Mouse (Mus musculus) neural tube, embryonic 14.5 days (tissue): ENCODE results near the gene Slc3a1. TPM values are rescaled to one million over a fixed set of nuclear protein-coding genes. Genes with fewer than 3 reads are reported as not detected.

Source experiments
- ATAC-seq: fragments of 200-750 bp; cut with Nextera tagmentation; 2 replicates; pipeline ENCODE4 v1.8.0; 2017; ENCODE audit warnings: low read depth, mild to moderate bottlenecking, moderate TSS enrichment, moderate library complexity
- H3K27ac ChIP-seq: fragments of 300-500 bp; sonication (generic); 2 replicates; pipeline ENCODE4 v1.5.1; 2014; ENCODE audit warnings: low read depth, mild to moderate bottlenecking, control low read depth, low read length, moderate library complexity, mixed read lengths
- H3K27me3 ChIP-seq: fragments of 300-500 bp; sonication (generic); 2 replicates; pipeline ENCODE4 v1.6.1; 2014; ENCODE audit warnings: low read length; ENCODE audit not compliant: control insufficient read depth, insufficient read depth
- H3K36me3 ChIP-seq: fragments of 300-500 bp; sonication (generic); 2 replicates; pipeline ENCODE4 v1.6.1; 2014; ENCODE audit warnings: low read length, mixed read lengths; ENCODE audit not compliant: control insufficient read depth, insufficient read depth
- H3K4me1 ChIP-seq: fragments of 300-500 bp; sonication (generic); 2 replicates; pipeline ENCODE4 v1.6.1; 2014; ENCODE audit warnings: low read length; ENCODE audit not compliant: control insufficient read depth, insufficient read depth
- H3K4me2 ChIP-seq: fragments of 300-500 bp; sonication (generic); 2 replicates; pipeline ENCODE4 v1.6.1; 2014; ENCODE audit warnings: mild to moderate bottlenecking, low read depth, low read length, control low read depth
- H3K4me3 ChIP-seq: fragments of 300-500 bp; sonication (generic); 2 replicates; pipeline ENCODE4 v1.5.1; 2014; ENCODE audit warnings: low read depth, low read length, control low read depth, mixed read lengths
- H3K9ac ChIP-seq: fragments of 300-500 bp; sonication (generic); replicated peaks from 2 replicates; pipeline ENCODE4 v1.6.1; 2014; ENCODE audit warnings: low read depth, mild to moderate bottlenecking, control low read depth, low read length, mixed read lengths
- H3K9me3 ChIP-seq: fragments of 300-500 bp; sonication (generic); 2 replicates; pipeline ENCODE4 v1.6.1; 2016; ENCODE audit warnings: low read length; ENCODE audit not compliant: control insufficient read depth
- WGBS: fragments of 180-500 bp; shearing (Covaris S2); extraction: QIAGEN DNeasy Blood & Tissue Kit; methylation state at CpG from one replicate; pipeline ENCODE4 v1.1.7; 2014; 5-methylcytosine and 5-hydroxymethylcytosine counted together
- polyA plus RNA-seq: library from polyadenylated mRNA; unstranded; fragments of >200 nt; fragmentation: Nextera tagmentation; extraction: Ambion mirVana; gene quantifications from 2 replicates; pipeline ENCODE4 v1.2.1, GENCODE M21; 2014

Gene Slc3a1
- polyA plus RNA-seq, 1 experiment from 2014 or later = 0.27 TPM

GRCm38 (mm10) chr17:85101751-85102150 lies 73.6 kb downstream of the Slc3a1 start:
- WGBS = 34% methylated on average over 7 of the region's 7 CpGs
- Histone ChIP-seq H3K4me3 (no peak overlapping the region), H3K4me2 (no peak overlapping the region), H3K4me1 (no peaks in the 10 kb centered on the region), H3K27me3 (no peaks in the 10 kb centered on the region), H3K9ac (no peak overlapping the region), H3K9me3 (no peaks in the 10 kb centered on the region), H3K27ac (no peak overlapping the region), H3K36me3 (0 out of 2 replicates have a peak, but pooled peaks cover 3% of the 10 kb centered on the region)
- ATAC-seq = no peak

DNA sequence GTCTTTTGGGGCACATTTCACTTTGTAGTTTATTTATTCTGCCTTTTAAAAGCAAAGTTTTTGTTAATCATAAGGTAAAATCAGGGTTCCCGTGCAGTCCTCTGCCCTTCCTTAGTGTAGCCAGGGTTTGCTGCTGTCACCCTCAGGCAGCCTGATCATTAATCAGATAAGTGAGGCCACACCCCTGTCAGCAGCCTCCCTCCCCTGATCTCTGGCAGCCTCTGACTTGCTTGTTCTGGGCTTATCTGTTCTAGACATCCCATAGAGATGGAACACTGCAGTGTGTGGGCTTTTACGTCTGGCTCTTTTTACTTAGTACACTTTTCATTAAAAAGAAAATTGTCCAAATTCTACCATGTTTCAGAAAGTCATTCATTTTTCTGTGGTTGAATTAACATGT lies 75.1 kb downstream of the Slc3a1 start:
- Histone ChIP-seq H3K36me3 (no peaks in the 10 kb centered on the region), H3K9ac (no peak overlapping the region), H3K9me3 (no peaks in the 10 kb centered on the region), H3K4me3 (no peak overlapping the region), H3K27ac (no peak overlapping the region), H3K4me2 (no peak overlapping the region), H3K27me3 (no peaks in the 10 kb centered on the region), H3K4me1 (no peaks in the 10 kb centered on the region)
- WGBS = 43% methylated on average over 2 of the region's 2 CpGs
- ATAC-seq = no peak

DNA sequence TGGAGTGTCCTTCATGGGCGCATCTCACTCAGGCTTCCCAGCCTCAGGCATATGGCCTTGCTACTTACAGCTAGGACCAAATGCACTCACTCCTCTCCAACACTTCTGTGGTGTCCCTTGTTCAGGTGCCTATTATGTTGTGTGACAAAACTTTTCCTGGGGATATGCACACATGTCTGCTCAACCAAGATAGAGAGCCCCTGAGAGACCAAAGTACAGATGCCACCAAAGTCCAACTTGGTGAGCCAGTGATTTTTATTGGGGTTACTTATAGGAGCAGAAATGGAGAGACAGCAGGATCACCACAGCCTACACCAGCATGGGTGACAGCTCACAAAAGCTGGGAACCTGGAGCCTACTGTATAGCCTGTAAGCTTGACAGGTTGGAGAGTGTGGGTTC lies 82.5 kb downstream of the Slc3a1 start:
- no peaks in the 10 kb centered on the region for H3K4me1 ChIP-seq
- no peak for ATAC-seq
- H3K27me3 ChIP-seq = no peaks in the 10 kb centered on the region
- H3K4me3 ChIP-seq = no peak overlapping the region
- H3K4me2 ChIP-seq = no peak overlapping the region
- H3K9me3 ChIP-seq = no peaks in the 10 kb centered on the region
- no peak overlapping the region for H3K9ac ChIP-seq
- no peak overlapping the region for H3K27ac ChIP-seq
- no peaks in the 10 kb centered on the region for H3K36me3 ChIP-seq
- 100% methylated on average over 1 of the region's 1 CpGs for WGBS

- no peak for ATAC-seq
- Histone ChIP-seq H3K4me2 (no peak overlapping the region), H3K9ac (no peak overlapping the region), H3K36me3 (no peaks in the 10 kb centered on the region), H3K27me3 (no peaks in the 10 kb centered on the region), H3K4me3 (no peak overlapping the region), H3K9me3 (no peaks in the 10 kb centered on the region), H3K4me1 (no peaks in the 10 kb centered on the region), H3K27ac (no peak overlapping the region)
- 84% methylated on average over 8 of the region's 8 CpGs for WGBS
These were observed 85.3 kb downstream of the Slc3a1 start for GRCm38 (mm10) chr17:85113441-85113840.

Other genes with a start within 250 kb of the Slc3a1 start
- gene Lrpprc, start 237.6 kb upstream of the Slc3a1 start, polyA plus RNA-seq = 53.1 and 60.2 TPM in 2 replicates
- 82.9 and 98.4 TPM in 2 replicates for gene Ppm1b, start 71.6 kb upstream of the Slc3a1 start, polyA plus RNA-seq
- 177 and 199 TPM in 2 replicates for gene Prepl, start 61.9 kb downstream of the Slc3a1 start, polyA plus RNA-seq
- gene Camkmt, start 62.2 kb downstream of the Slc3a1 start, polyA plus RNA-seq = 21.7 and 24.5 TPM in 2 replicates